Mouse (Mus musculus): ENCODE results near the gene Lonp2.
A peak's percentile ranks its signal among the peaks of the same experiment; 100 is the strongest.

Lonp2 gene

DNA sequence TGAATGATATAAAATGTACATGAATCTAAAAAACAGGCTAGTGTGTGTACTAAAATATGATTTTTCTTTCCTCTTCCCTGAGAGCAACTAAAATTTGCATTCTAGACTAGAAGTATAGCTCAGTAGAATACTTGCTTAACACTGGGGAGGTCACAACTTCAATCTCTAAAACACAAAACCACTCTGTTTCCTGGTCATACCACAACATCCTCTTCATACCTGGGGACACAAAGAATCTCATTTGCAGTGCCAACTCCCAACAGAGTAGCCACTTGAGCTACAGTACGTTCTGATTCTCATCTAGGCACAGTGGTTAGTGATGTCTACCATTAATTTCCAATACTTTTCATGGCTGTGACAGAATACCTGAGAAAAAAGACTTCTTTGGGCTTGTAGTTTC is 95.5 kb downstream of the Lonp2 start:
- no peak for DNase-seq

DNA sequence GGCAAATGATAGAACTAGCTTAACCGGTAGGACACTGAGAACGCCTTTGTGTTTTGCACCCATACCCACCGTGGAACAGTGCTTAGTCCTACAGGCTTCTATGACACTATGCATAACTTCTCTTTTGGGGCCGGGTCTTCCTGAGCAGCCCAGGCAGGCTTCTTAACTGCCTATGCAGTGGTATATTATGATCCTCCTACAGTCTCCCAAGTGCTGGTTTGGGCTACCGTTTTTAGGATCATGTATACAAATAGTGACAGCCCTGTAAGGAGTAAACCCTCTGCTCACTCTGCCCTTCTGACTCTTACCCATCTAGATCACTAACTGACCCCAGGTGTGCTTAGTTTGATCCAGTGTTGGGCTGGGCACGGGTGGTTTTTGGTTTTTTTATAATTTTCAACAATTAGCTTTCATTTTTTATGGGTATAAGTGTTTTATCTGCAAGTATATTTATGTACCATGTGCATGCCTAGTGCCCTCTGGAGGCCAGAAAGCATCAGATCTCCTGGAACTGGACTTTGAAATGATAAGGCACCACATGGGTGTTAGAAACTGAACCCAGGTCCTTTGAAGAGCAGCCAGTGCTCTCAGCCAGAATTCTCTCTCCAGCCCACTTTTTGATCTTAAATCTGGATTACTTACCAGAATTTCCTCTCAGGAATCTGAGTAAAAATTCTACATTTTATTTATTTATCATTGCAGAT is 97.1 kb downstream of the Lonp2 start:
- DNase-seq: no peak

DNA sequence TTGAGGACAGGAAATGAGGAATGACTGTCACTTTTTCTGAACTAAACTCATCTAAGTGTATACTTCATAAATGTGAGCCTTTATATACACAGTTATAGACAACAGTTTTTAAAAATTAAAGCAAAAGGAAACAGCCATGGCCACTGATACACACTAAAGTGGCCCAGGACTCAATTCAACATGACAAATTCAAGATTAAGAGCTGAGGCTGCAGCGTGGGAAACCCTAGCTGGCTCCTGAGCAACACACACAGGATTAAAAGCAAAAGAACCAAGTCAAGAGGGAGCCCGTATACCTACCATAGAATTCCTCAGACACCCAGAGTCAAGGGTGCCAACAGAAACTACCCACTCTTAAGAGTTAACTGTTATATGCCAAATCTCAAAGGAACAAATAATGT is 97.6 kb downstream of the Lonp2 start:
- no peak for DNase-seq

DNA sequence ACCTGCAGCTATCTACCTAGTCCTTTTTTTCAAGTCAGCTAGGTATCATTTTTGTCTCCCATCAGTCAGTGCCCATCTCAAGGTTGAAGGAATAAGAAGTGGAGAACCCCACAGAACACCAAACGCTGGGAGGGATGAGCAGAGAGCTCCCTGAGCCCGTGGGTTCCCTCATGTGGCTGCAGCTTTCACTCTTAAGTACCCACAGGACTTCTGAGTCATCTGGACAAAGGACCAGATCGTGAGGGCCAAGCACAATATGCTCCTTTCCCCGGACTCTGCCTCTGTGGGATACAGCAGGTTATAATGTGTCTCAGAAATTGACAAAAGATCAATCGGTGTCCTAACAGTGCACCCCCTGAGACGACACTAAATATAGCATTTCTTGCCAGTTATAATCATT is 103.1 kb downstream of the Lonp2 start:
- DNase-seq: no peak

DNA sequence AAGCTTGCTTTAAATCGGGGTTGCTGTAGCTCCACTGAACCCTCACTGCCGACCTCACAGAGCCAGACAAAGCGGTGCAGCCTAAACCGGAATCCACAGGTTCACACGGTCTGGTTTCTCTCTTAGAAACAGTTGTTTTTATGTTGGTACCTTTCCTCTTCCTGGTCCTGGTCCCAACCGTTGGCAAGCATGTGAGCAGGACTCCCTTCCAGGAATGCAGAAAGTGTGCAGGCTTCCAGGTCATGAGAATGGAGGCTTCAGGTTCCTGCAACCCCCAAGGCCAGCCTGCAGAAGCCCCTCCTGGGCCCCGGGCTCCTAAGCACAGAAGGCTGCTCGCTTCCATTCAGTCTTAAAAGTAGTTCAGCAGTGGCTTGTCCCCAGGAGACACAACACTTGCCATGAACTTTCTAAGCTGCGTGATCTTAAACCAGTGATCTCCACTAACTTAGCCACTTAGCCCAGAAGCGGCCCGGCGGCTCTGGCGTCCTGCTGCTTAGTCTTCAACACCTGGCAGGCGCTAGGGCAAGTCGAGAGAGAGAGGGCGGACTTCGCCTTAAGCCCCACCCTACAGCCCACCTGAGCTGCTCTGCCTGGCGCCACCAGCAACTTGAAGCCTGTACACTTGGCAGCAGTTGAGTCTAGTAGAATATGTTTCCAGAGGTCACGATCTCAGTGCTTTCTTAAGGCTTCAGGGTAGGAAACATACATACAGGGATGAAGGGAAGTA is 104.5 kb downstream of the Lonp2 start:
- no peak for DNase-seq

DNA sequence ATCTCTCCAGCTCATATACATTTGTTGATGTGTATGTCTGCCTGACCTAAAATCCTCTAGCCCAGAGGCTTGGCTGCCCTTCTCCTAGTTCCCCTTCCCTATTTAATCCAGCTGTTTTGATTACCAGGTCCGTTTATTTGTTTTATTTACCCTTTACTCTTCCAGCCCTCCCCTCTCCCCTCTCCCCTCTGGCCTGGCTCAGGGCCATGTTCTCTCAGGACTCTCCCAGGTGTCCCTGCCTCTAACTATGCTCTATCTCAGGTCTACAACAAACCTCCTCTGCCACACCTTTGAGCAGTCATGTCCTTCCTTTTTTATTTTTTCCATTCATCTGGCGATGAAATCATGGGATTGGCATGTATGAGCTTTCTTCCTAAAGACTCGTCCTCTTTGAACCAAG is 106.5 kb downstream of the Lonp2 start:
- DNase-seq: no peak

DNA sequence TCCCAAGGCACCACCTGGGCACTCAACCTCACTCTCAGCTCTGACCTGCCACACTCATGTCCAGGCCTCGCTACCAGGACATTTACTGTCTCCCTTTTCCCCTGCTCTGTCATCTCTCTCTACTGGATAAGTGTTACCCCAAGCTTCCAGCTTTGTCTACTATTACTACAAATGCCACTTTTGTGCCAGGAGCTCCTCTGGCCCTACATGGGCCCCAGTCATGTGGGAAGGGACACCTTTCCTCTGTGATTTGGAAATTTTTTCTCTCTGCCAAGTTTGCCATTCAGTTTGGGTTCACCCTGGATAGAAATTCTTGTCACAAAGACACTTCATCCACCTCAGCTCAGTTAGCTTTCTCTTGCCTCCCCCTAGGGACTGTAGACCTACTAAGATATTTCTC is 107.0 kb downstream of the Lonp2 start:
- no peak for DNase-seq

DNA sequence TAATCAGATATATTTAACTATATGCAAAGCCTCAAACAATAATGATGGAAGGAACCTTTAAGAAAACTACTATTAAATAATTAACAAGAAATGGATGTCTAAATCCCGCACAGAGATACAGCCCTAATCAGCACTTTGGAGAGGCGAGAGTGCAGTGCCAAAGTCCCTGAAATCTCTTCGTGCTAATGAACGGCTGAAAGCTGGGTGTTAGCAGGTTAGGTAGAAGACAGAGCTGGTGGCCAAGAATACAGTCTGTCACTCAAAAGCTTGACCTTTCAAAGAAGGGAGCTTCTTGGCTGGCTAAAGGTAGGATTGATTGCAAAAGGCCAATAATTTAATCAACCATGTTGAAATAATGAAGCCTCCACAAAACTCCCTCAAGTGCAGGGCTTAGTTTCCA is 110.3 kb downstream of the Lonp2 start:
- DNase-seq: no peak

DNA sequence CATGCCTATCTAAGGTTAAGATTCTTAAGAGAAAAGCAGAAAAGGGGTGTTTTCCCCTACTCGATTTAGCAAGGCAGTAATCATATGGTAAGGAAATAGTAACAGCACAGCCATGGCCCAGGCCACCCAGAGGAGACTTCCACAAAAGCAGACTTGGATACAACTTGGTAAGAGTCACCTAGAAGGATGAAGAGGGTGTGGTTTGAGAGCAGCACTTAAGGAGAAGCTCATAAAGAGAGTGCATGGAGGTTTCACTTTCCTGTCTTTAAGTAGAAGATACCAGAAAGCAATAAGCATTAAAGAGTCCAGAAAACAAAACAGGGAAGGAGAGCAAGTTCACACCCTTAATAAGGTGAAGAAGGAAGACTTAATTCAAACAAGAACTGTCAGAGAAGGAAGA is 111.1 kb downstream of the Lonp2 start:
- DNase-seq: no peak

DNA sequence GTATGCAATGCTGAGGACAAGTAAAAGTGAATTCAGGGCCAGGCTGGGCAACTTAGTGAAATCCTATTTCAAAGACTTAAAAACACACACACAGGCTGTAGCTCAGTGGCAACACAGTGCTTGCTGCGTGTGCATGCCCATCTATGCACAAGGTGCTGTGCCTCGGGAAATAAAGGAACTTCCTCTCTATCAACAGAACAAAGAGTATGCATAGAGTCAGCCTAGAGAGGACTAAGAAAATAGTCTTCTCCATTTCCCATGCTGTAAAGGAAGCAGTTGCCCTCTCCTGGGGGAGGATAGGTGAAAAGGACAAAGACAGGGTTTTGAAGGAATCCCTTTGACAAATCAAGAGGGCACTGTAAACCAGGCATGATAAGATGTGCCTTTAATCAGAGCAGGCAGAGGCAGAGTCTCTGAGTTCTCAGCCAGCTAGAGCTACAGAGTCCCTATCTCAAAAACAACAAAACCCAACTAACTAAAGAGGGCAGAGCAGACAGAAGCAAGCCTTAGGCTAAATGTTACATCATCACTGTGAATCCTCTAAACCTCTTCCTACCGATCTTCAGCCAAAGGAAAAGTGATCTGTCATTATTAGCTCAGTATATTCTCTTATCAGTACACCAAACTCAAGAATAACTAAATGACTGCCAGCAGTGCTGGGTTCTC is 111.7 kb downstream of the Lonp2 start:
- no peak for DNase-seq

DNA sequence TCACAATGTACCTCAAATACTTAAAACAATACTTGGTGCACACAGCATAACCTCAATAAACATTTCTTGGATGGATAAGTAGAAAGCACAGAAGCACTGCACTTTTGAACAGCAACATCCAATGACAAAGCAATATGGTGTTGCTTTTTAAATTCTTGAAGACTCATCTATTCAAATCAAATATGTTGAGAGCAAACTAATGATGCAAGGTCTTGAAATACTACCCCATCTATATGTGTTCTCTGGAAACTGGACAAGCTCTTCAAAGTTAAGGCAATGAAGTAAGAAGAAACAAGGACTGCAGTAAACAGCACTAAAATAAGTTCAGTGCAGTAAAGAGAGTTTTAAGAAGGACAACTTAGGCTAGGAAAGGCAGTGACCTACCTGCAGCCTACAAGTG is 117.1 kb downstream of the Lonp2 start:
- DNase-seq: no peak

DNA sequence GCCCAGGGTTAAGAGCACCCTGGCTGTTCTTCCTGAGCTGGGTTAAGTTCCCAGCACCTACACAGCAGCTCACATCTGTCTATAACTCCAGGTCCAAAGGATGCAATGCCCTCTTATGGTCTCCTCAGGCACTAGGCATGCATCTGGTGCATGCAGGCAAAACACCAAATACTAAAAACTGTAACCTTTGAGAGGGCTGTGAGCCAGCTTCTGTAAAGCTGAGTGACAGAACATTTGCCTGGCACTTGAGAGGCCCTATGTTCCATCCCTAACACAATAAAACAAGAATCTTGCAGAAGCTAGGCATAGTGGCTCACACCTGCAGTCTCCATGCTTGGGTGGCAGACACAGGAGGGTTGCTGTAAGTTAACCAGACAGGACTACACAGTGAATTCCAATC is 117.8 kb downstream of the Lonp2 start:
- no peak for DNase-seq

DNA sequence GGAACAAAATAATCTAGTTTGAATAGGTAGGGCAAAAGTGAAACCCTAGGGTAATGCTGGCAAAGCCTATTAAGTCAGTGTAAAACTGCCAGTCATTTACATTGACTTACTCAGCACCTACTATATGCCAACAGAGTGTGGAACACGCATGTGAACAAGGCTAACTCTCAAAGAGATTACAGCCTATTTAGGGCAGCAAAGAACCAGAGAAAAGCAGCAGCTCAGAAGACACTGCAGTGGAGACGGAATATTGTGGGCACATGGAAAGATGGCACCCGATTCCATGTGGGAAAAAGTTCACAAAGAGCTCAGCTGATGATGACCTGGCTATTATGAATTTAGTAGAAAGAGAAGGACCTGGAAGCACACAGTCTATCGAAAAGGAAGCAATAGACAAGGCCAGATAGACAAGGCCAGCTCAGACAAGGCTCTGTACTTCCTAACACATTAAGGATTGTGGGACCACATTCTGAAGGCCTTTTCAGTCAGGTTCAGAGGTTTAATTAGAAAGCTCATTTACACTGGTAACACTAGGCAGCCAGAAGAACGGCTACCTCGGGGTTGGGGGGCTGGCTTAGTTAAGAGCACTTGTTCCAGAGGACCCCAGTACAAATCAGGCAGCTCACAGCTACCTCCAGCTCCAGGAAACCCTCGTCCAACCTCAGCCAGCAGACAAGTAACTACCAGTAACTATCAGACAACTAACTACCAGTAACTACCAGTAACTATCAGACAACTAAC is 118.9 kb downstream of the Lonp2 start:
- no peak for DNase-seq

DNA sequence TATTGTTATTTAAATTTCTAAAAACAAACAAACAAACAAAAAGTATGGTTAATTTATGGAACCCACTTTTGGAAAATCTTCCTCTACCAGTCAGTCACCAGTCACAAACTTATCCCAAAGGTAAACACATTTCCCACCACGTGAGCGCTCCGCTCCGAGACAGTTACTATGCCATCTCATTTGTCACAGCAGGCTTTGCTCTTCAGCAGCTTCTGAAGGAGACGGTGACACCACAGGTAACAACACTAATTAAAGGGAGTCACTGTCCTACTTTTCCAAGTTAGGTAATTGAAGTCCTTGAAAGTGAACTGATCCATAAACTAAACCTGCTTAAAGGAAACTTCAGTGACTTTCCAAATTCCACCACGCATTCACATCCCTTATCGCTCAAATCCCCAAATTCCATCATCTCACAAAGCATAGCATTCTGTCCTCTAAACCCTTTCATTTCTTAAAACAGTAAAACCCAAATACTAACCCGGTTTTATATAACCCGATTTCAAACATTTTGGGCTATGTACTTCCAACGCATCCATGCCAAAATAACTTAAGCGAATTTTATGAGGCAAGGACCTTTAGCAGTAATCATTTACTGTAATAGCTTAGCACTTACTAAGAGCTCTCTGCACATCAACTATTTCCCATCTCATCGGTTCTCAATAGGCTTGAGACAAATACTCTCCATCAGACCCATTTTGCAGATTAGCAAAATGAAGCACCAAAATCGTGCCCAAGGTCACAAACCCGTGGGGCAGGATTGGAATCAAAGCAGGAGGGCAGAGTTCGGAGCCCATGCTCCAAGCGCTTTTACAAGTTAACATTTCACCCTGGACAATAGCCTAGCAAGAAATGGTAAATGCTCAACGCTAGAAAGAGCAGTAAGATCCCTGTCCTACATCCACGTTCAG is 120.7 kb downstream of the Lonp2 start:
- DNase-seq: no peak

DNA sequence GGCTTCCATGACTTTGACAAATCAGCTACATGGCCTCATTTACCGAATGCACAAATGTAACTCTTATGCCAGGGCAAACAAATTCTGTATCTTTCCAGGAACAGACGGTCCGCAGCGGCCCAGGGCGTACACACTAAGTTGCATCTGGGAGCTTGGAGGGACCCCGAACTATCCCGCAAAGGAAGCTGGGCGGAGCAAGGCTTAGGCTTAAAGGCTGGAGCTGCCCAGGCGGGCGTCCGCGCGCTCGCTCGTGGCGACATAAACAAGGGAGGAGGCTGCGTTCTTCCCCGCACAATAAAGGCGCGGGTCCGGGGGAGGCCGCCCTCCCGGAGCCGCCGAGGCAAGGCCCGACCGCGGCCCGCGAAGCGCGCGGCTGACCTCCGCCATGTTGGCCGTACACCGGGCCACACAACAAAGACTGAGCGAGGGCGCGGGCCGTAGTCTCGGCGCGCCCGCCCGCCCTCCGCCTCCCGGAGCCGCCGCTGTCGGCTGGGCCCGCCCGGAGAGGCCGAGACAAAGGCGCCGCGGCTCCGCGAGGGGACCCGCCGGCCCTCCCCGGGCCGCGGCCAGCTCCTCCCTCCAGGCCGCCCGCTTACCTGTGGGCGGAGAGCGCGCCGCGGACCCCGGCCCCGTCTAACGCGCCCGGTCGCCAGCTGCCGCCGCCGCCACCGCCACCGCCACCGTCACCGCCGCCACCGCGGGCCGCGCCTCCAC is 121.5 kb downstream of the Lonp2 start, which contains the start of the genes Gm10638 and Siah1a:
TSS of gene Gm10638 (plus strand) at position 479 of the 714 bp plus-strand sequence.
TSS of gene Siah1a (minus strand) at position 714 of the 714 bp plus-strand sequence.
- peak; percentile 66 for DNase-seq

DNA sequence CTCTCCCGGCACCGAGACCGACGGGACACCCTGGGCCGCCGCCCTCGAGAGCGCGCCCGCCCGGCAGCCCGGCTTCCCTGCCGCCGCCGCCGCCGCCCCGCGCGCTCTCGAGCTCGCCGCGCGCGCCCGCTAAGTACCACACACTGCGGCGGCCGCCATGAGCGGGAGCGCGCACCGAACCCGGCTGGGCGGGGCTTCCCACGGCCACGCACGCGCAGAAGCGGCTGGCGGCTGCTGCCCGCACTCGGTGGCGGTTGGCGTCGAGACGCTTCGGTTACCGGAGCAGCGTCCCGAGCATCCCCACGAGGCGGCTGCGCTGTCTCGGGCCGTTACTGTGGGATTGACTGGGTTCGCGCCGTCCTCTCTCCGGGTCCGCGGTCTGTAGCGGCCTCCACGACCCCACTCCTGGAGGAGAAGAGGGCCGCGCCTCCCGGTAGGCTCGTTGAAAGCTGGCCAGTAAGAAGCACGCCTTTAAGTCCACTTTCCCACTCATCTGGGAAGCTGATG is 122.1 kb downstream of the Lonp2 start:
- DNase-seq: peak; percentile 96

DNA sequence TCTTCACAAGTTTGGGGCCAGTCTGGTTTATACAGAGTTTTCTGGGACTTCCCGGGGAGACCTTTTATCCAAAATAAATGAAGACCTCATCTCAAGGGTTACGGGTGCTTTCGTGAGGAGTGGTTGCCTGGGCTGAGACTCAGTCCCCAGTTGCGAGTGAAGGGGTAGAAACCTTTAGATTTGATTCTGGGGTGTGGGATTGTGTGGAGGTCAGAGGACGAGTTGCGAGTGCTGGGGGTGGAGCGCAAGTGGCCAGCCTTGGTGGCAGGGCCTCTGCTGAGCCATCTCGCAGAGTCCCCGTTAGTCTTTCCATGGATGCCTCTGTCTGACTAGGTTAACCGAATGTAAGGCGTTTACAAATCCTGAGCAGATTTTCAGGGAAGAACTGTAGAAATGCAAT is 122.7 kb downstream of the Lonp2 start:
- DNase-seq: no peak

DNA sequence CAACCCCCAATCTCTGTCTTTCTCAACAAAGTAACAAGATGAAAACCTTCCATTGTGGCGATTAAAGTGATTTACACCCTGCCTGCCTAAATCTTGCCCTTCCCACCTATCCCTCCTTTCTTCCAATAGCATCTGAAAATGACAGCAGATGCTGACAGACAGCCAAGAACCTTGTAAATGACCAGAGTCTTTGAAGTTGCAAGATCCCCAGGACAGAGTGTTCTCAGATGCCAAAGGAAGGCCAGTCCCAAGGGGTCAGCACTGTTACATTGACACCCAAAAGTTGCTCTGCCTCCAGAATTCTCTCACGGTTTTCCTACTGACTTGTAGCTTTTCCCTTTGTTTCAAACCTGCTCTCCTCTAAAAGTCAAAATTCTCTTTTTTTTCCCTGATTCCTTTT is 126.0 kb downstream of the Lonp2 start:
- DNase-seq: no peak

DNA sequence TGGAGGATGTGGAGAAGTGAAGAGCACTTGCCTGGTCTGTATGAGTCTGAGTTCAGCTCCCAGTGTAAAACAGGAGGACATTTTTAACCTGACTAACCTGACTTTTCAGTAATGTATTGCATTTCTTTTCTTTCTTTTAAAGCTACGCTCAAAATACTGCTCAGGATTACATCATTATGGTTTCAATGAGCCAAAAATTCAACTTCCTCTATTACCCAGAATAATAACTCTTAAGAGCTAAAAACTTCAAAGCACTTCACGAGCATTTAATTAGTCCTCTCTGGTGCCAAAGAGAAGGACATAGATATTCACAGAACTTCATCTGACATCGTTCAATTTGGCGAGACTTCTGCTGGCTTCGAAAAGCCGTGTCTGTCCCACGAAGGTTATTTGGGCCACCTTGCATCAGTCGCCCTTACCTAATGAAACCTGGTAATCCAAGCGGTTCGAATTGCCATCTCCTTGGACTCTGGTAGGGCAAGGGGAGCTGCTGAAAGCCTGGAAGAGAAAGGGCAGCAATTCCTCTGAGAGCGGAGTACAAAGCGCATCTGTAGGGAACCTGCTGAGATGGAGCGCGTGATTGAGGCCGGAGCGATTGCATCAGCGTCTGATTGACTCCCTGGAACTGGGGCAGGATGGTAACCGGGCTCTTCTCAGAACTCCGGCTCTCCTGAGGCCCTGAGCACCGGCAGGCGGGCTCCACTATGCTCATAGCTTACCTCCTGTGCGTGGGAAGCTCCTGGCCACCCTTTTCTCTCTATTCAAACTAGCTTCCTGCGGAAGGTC is 133.3 kb downstream of the Lonp2 start:
- no peak for DNase-seq

DNA sequence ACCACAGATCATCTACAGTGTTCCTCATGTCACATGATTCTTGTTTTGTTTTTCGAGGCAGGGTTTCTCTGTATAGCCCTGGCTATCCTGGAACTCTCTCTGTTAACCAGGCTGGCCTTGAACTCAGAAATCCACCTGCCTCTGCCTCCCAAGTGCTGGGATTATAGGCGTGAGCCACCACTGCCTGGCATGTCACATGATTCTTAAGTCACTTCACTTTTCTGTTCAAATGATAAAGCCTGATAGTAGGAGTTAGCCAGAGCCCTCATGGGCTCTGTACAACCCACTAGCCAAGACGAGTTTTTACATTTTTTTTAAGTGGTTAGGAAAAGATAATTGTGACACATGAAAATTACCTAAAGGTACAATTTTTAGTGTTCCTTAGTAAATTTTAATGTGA is 134.8 kb downstream of the Lonp2 start:
- DNase-seq: no peak

DNA sequence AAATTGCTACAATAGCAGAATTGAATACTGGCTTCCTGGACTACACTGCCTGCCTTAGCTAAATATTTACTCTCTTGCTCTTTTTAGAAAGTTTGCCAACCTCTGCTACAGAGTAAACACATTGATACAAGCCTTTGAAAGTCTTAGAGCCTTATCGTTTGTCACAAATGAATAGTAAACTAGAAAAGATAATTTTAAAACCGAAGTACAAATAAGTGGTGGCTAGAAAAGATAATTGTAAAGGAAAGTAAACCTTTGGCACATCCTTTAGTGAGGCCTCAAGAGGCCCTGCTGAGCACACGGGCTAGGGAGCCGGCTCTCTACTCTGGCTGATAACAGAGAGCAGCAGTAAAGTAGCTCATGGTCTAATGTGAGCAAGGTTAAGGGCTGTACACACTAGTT is 135.2 kb downstream of the Lonp2 start:
- no peak for DNase-seq
